Mouse (Mus musculus) forebrain, embryonic 13.5 days (tissue): ENCODE measurements around the gene Mrps18b. TPM values are rescaled to one million over a fixed set of nuclear protein-coding genes. Genes with fewer than 3 reads are reported as not detected.

Experiments used
- ATAC-seq: fragments of 200-750 bp; cut with Nextera tagmentation; 2 replicates; pipeline ENCODE4 v1.8.0; 2017
- H3K27ac ChIP-seq: fragments of 300-500 bp; sonication (generic); 2 replicates; pipeline ENCODE4 v1.5.1; 2015; ENCODE audit warnings: inconsistent platforms, mild to moderate bottlenecking, moderate library complexity
- H3K27me3 ChIP-seq: fragments of 300-500 bp; sonication (generic); 2 replicates; pipeline ENCODE4 v1.6.1; 2015; ENCODE audit warnings: mild to moderate bottlenecking, inconsistent platforms
- H3K36me3 ChIP-seq: fragments of 300-500 bp; sonication (generic); 2 replicates; pipeline ENCODE4 v1.6.1; 2015; ENCODE audit warnings: mild to moderate bottlenecking, inconsistent platforms; ENCODE audit not compliant: poor library complexity, severe bottlenecking
- H3K4me1 ChIP-seq: fragments of 300-500 bp; sonication (generic); 2 replicates; pipeline ENCODE4 v1.6.1; 2015; ENCODE audit warnings: inconsistent platforms
- H3K4me2 ChIP-seq: fragments of 300-500 bp; sonication (generic); 2 replicates; pipeline ENCODE4 v1.6.1; 2015; ENCODE audit warnings: inconsistent platforms, mild to moderate bottlenecking, moderate library complexity
- H3K4me3 ChIP-seq: fragments of 300-500 bp; sonication (generic); 2 replicates; pipeline ENCODE4 v1.5.1; 2015; ENCODE audit warnings: mild to moderate bottlenecking, inconsistent platforms
- H3K9ac ChIP-seq: fragments of 300-500 bp; sonication (generic); 2 replicates; pipeline ENCODE4 v1.6.1; 2015; ENCODE audit warnings: mild to moderate bottlenecking, inconsistent platforms
- H3K9me3 ChIP-seq: fragments of 300-500 bp; sonication (generic); replicated peaks from 2 replicates; pipeline ENCODE4 v1.6.1; 2016; ENCODE audit warnings: inconsistent platforms
- WGBS: fragments of 180-500 bp; shearing (Covaris S2); methylation state at CpG from one replicate; pipeline ENCODE4 v1.1.7; 2015; 5-methylcytosine and 5-hydroxymethylcytosine counted together
- polyA plus RNA-seq: library from polyadenylated mRNA; unstranded; fragments of >200 nt; fragmentation: Nextera tagmentation; extraction: Ambion mirVana; gene quantifications from 2 replicates; pipeline ENCODE4 v1.2.1, GENCODE M21; 2015

Gene Mrps18b
- polyA plus RNA-seq, 1 experiment from 2014 or later = 57.1 TPM

DNA sequence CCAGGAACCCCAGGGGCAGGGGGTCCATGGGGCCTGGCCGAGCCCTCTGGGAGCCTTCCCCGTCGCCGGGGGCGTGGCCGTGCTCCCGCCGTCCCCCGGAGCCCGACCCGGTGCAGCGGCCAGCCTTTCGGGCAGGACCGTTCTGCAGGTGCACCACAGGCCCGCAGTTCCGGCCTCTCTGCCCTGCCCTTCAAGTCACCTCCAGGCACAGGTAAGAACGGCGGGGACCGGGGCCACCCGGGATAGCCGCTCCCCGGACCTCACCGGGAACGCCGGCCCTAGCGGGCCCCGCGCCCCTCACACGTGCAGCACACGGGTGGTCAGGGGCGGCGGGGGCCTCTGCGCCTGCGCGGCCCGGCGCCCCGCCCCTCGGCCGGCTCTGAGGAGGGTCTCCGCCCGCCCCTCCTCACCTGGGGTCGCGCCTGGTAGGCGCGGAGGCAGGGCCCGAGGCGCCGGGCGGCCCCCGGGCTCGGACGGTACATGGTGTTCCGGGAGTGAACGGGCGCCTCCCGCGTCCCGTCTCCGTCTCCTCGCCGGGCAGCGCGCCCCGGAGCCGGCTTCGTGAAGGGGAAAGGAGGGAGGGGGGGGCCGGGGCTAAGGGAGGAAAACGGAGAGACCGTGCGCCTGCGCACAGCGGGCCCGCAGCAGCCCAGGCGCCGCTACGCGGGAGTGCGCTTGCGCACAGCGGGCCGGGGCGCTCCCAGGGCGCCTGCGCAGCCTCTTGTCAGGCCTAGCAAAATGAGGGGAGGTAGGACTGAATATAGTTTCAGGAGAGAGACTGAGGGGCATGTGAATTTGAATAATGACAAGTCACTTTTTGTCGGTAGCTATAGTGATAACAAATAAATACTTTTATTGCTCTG lies 19.2 kb downstream of the Mrps18b start, which contains the start of gene 2310061I04Rik:
TSS of gene 2310061I04Rik (minus strand) at position 651 of the 863 bp plus-strand sequence.
- Histone ChIP-seq H3K9me3 (no peaks in the 10 kb centered on the region), H3K27me3 (no peaks in the 10 kb centered on the region), H3K4me2 (peak within 1 kb of the TSS; percentile 99), H3K4me3 (peak within 1 kb of the TSS; percentile 77), H3K36me3 (peaks cover 69% of the 10 kb centered on the region), H3K9ac (peak within 1 kb of the TSS; percentile 87), H3K4me1 (peaks cover 24% of the 10 kb centered on the region), H3K27ac (peak within 1 kb of the TSS; percentile 94)
- WGBS = under 1% methylated on average over 79 of the region's 86 CpGs
- peak; percentile 93 for ATAC-seq

DNA sequence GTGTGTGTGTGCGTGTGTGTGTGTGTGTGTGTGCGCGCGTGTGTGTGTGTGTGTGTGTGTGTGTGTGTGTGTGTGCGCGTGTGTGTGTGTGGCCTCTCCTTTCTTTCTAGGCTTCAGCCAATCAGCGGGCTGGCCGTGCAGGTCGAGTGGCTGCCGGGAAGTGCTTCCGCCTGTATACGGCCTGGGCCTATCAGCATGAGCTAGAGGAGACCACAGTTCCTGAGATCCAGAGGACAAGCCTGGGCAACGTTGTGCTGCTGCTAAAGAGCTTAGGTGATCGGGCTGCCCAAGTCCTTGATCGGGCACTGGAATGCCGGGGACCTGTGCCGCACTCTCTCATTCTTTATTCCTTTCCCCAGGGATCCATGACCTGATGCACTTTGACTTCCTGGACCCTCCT lies 28.5 kb downstream of the Mrps18b start:
- Histone ChIP-seq H3K9ac (no peak overlapping the region), H3K4me2 (no peak overlapping the region), H3K9me3 (no peaks in the 10 kb centered on the region), H3K27me3 (no peaks in the 10 kb centered on the region), H3K36me3 (peaks cover 99% of the 10 kb centered on the region), H3K4me1 (no peaks in the 10 kb centered on the region), H3K27ac (no peak overlapping the region), H3K4me3 (no peak overlapping the region)
- 83% methylated on average over 14 of the region's 17 CpGs for WGBS
- ATAC-seq = no peak

DNA sequence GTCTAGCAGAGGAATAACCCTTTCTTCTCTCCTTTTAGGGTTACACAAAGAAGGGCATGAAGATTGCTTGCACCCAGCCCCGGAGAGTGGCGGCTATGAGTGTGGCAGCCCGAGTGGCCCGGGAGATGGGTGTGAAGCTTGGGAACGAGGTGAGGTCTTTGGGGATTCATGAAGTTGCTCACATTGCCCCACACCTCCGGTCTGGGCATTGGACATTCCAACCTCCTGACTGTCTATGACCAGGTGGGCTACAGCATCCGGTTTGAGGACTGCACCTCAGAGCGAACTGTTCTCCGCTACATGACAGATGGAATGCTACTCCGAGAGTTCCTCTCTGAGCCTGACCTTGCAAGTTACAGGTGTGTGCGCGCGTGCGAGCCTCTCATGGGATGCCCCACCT lies 32.4 kb downstream of the Mrps18b start:
- Histone ChIP-seq H3K4me1 (peaks cover 15% of the 10 kb centered on the region), H3K27ac (no peak overlapping the region), H3K36me3 (peaks cover 76% of the 10 kb centered on the region), H3K9me3 (no peaks in the 10 kb centered on the region), H3K4me3 (no peak overlapping the region), H3K27me3 (no peaks in the 10 kb centered on the region), H3K4me2 (no peak overlapping the region), H3K9ac (no peak overlapping the region)
- ATAC-seq = no peak
- 95% methylated on average over 14 of the region's 14 CpGs for WGBS

DNA sequence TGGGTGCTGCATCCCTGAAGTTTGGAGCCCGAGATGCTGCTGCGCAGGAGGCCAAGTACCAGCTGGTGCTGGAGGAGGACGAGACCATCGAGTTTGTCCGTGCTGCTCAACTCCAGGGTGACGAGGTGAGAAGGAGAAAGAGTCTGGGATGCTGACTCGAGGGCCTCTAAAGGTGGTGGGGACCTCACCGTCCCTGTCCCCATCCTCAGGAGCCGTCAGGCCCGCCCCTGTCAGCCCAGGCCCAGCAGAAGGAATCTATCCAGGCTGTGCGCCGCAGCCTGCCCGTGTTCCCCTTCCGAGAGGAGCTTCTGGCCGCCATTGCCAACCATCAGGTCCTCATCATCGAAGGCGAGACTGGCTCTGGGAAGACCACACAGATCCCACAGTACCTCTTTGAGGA lies 33.3 kb downstream of the Mrps18b start:
- Histone ChIP-seq H3K4me2 (no peak overlapping the region), H3K4me3 (no peak overlapping the region), H3K9me3 (no peaks in the 10 kb centered on the region), H3K4me1 (peaks cover 15% of the 10 kb centered on the region), H3K27me3 (no peaks in the 10 kb centered on the region), H3K9ac (no peak overlapping the region), H3K27ac (no peak overlapping the region), H3K36me3 (peaks cover 67% of the 10 kb centered on the region)
- 95% methylated on average over 17 of the region's 17 CpGs for WGBS
- no peak for ATAC-seq

DNA sequence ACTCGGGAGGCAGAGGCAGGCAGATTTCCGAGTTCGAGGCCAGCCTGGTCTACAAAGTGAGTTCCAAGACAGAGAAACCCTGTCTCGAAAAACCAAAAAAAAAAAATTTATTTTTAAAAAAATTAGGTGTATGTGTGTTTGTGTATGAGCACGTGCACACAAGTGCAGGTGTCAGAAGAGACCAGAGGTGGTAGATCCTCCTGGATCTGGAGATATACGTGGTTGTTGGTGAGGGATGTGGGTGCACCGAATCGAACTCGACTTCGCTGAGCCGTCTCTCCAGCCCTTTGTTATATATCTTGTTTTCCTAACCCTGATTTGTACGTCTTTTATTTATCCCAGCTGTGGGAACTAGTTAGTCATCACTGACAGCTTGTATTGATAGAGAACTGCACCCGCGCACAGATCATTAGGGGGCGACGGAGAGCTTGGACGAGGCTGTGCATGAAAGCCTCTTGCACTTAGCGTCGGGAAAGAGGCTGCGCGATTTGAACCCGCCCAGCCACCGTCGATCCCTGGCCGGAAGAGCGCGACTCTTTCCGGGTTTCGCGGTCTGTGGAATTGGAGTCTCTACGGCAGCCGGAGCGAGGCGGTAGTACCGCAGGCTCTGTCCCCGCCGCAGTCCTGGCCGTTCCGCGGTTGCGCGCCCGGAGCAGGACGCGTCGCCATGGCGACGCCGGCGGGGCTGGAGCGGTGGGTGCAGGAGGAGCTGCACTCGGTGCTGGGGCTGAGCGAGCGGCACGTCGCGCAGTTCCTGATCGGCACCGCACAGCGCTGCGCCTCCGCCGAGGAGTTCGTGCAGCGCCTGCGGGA lies 36.7 kb downstream of the Mrps18b start, which contains the start of gene Dhx16:
TSS of gene Dhx16 (plus strand) at position 575 of the 813 bp plus-strand sequence.
- peak within 1 kb of the TSS; percentile 83 for H3K9ac ChIP-seq
- no peaks in the 10 kb centered on the region for H3K27me3 ChIP-seq
- peaks cover 56% of the 10 kb centered on the region for H3K36me3 ChIP-seq
- H3K4me1 ChIP-seq = peaks cover 15% of the 10 kb centered on the region
- peak within 1 kb of the TSS; percentile 88 for H3K4me2 ChIP-seq
- no peaks in the 10 kb centered on the region for H3K9me3 ChIP-seq
- ATAC-seq = peak; percentile 94
- peak within 1 kb of the TSS; percentile 75 for H3K27ac ChIP-seq
- peak within 1 kb of the TSS; percentile 99 for H3K4me3 ChIP-seq
- 5% methylated on average over 66 of the region's 66 CpGs for whole genome bisulfite sequencing

DNA sequence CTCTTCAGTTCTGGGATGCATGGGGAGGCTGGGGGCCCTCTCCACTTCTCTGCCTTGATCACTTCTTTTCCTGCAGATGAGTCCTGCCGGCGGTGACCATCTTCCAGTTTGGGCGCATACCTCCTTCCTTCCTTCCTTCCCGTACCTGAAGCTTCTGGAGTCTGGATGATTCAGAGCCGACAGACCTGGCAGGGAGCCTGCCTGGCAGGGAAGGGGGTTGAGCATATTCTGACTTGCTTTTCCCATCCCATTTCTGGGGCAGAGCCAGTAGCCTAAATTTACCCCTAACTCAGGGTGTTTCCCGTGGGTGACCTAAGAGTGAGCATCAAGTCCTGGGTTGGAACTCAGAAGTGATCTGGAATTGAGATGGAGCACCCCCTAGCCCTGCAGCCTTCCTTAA lies 41.5 kb downstream of the Mrps18b start:
- Histone ChIP-seq H3K27ac (no peak overlapping the region; the same call in 1 of the 2 replicates), H3K4me3 (no peak overlapping the region), H3K9ac (no peak overlapping the region; the same call in 1 of the 2 replicates), H3K27me3 (no peaks in the 10 kb centered on the region), H3K4me2 (no peak overlapping the region), H3K36me3 (peaks cover 49% of the 10 kb centered on the region), H3K4me1 (peaks cover 37% of the 10 kb centered on the region), H3K9me3 (peaks cover 4% of the 10 kb centered on the region; the same call in 1 of the 2 replicates)
- no peak for ATAC-seq
- WGBS = 91% methylated on average over 6 of the region's 6 CpGs

DNA sequence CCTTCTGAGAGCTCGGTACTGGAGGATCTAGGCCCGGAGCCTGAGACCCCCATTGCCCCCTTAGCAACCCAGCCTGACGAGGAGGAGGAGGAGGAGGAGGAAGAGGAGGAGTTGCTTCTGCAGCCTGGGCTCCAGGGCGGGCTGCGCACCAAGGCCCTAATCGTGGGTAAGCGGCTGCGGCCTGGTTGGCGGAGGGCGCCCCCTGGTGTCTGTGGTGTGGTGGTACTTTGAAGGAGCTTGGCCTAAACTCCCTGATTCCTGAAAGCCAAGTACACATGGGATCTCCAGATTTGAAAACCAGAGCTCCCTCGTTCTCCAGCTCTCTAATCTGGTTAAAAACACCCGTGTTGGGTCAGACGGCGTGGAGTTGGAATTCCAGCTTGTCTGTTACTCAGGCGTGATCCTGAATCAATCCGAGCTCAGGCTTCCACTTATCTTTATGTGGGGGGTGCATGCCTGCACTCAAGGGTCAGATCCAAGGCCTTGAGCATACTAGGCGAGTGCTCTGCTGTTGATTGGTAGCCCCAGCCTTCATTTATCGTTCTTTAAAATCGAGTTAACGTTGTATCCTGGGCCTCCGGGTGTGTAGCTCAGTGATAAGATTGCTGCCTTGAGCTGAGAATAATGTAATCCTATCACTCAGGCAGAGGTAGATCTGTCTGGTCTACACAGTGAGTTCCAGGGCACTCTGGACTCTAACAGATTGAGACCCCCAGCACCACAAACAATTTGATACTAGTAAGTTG lies 42.2 kb downstream of the Mrps18b start:
- Histone ChIP-seq H3K4me2 (peak overlapping the region; percentile 34), H3K27ac (peak overlapping the region; percentile 35; the same call in 1 of the 2 replicates), H3K4me3 (no peak overlapping the region; the same call in 1 of the 2 replicates), H3K9me3 (peaks cover 4% of the 10 kb centered on the region; the same call in 1 of the 2 replicates), H3K27me3 (no peaks in the 10 kb centered on the region), H3K4me1 (peaks cover 45% of the 10 kb centered on the region), H3K9ac (peak overlapping the region; percentile 43), H3K36me3 (peaks cover 49% of the 10 kb centered on the region)
- peak; percentile 59 for ATAC-seq
- WGBS = 32% methylated on average over 21 of the region's 21 CpGs

DNA sequence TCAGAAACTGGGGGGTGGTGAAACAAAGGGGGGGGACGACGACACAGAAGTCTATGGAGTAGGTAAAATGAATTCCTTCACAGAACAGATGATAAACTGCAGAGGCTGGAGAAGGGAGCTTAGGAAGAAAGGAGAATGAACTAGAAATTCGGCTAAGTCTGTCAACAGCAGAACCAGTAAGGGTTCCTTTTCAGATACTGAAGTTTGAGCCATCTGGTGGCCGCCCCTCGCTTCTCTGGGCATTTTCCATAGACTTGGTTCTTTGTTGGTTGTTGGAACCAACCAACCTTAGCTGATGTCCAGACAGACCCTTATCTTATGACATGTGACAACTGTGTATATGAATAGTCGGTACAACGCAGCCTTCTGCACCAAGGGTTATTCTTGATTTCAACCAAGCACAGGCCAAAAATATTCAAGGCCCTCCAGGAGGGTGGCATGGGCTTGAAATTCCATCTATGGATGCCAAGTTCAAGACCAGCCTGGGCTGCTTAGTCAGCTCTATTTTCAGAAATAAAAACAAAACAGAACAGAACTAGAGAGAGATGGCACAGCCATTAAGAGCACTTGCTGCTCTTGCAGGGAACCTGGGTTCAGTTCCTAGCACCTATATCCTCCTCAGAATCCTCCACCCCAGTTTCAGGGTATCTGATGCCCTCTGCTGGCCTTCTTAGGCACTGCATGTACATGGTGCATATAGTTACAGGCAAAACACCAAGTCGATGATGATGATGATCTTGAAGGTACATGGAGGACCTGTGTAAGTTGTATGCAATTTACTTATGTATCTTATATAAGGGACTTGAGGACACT lies 45.1 kb downstream of the Mrps18b start:
- Histone ChIP-seq H3K27ac (peak overlapping the region; percentile 21; the same call in 1 of the 2 replicates), H3K9ac (peak overlapping the region; percentile 91), H3K4me2 (peak overlapping the region; percentile 100), H3K4me1 (peaks cover 68% of the 10 kb centered on the region), H3K9me3 (peaks cover 4% of the 10 kb centered on the region; the same call in 1 of the 2 replicates), H3K36me3 (peaks cover 46% of the 10 kb centered on the region), H3K4me3 (peak overlapping the region; percentile 77; the same call in 1 of the 2 replicates), H3K27me3 (no peaks in the 10 kb centered on the region)
- no peak for ATAC-seq
- WGBS = 94% methylated on average over 8 of the region's 8 CpGs

DNA sequence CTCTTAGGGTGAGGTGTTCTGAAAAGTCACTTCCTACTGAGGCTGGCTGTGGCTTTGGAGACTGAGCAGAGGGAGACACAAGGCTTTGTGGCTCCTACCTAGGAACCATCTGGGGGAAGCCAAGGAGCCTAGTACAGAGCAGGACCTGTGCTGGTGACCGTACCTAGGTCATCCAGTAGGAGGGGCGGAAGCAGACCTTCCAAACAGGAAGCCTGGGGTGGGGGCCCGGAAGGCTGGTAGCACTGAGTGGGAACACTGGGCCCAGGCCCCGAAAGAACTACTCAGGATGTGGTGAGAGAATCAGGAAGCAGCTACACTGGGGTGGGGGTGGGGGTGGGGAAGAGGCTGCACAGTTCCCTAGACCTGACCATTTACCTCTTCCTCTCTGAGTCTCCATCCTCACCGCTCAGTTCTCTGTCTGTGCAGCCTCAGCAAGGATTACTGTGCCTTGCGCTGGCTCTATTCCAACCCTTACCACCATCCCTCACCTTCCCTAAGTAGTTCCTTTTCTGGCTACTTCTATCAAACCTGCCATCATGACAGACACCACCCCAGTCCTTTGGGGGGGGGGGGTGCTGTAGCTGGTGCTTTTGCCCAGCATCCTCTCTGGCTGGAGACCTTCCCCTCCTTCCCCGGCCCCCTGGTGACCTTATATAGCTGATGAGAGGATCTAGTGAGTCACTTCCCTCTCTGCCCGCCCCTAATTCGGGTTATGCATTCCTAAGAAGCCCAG lies 45.9 kb downstream of the Mrps18b start:
- Histone ChIP-seq H3K36me3 (peaks cover 40% of the 10 kb centered on the region), H3K4me2 (peak overlapping the region; percentile 100), H3K9me3 (peaks cover 4% of the 10 kb centered on the region; the same call in 1 of the 2 replicates), H3K4me1 (peaks cover 69% of the 10 kb centered on the region), H3K27ac (peak overlapping the region; percentile 21; the same call in 1 of the 2 replicates), H3K4me3 (peak overlapping the region; percentile 77), H3K27me3 (no peaks in the 10 kb centered on the region), H3K9ac (peak overlapping the region; percentile 91)
- ATAC-seq = no peak
- 77% methylated on average over 9 of the region's 9 CpGs for WGBS

DNA sequence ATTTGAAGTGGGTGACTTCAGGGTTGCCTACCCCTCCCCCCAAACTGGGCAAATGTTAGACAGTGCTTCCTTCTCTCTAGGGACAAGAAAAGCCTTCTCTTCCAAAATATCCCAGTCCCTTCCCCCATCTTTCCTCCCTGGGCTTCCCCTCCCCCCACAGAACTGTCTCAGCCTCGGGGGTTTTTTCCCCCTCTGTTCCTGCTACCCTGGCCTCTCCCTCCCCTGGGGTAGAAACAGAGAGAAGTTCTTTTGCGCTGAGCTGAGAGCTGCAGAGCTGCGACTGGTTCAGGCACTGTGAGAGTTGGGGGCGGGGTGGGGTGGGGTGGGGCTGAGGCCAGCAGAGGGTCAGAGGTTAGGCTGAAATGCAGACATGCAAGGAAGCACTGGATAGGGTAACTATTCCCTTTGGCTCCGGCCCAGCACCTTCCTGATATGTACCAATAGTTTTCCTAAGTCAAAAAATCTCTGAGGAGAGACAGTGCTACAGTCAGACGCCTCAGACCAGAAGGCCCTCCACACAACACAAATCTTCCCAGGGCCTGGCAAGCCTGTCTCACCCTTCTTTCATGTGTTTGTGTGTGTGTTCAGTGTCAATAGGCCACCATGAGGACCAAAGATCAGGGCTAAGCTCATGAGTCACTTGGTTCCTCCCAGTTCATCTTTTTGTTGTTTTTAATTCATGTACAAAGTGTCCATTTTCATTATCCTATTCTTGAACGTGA lies 46.7 kb downstream of the Mrps18b start:
- Histone ChIP-seq H3K27ac (peak overlapping the region; percentile 25), H3K9me3 (peaks cover 4% of the 10 kb centered on the region; the same call in 1 of the 2 replicates), H3K9ac (peak overlapping the region; percentile 91), H3K4me1 (peaks cover 77% of the 10 kb centered on the region), H3K4me3 (peak overlapping the region; percentile 77), H3K27me3 (no peaks in the 10 kb centered on the region), H3K36me3 (peaks cover 32% of the 10 kb centered on the region), H3K4me2 (peak overlapping the region; percentile 100)
- 7% methylated on average over 7 of the region's 7 CpGs for WGBS
- no peak for ATAC-seq
